Mouse (Mus musculus) brown adipose tissue, adult 24 weeks (tissue): ENCODE results near the gene 4933407L21Rik. TPM values are rescaled to one million over a fixed set of nuclear protein-coding genes. Genes with fewer than 3 reads are reported as not detected.

Experiments used
- H3K27ac ChIP-seq: fragments of 200-500 bp; replicated peaks from 2 replicates; pipeline ENCODE4 v1.5.1; 2012; ENCODE audit warnings: low read depth, mild to moderate bottlenecking, low read length
- H3K4me1 ChIP-seq: fragments of 200-500 bp; 2 replicates; pipeline ENCODE4 v1.6.1; 2012; ENCODE audit warnings: low read length, mixed read lengths; ENCODE audit not compliant: control insufficient read depth, insufficient read depth, insufficient read length
- H3K4me3 ChIP-seq: fragments of 200-500 bp; 2 replicates; pipeline ENCODE4 v1.5.1; 2012; ENCODE audit warnings: low read depth, mild to moderate bottlenecking, low read length, moderate library complexity; ENCODE audit not compliant: insufficient read depth
- polyA plus RNA-seq: library from polyadenylated mRNA; stranded (reverse); fragments of >200 nt; gene quantifications from 2 replicates; pipeline ENCODE4 v1.2.4, GENCODE M21; 2012; ENCODE audit not compliant: missing spikeins, insufficient read depth, insufficient read length

The 4933407L21Rik gene
- polyA plus RNA-seq, 1 experiment: not detected

- Histone ChIP-seq H3K27ac (no peak overlapping the region), H3K4me3 (no peak overlapping the region), H3K4me1 (peaks cover 3% of the 10 kb centered on the region; the same call in 1 of the 2 replicates)
Observed at GRCm38 (mm10) chr1:85933631-85934465, 5.6 kb downstream of the 4933407L21Rik start.

GRCm38 (mm10) chr1:85934560-85934959 lies 6.3 kb downstream of the 4933407L21Rik start:
- no peak overlapping the region for H3K27ac ChIP-seq
- no peak overlapping the region for H3K4me3 ChIP-seq
- H3K4me1 ChIP-seq: peaks cover 3% of the 10 kb centered on the region; the same call in 1 of the 2 replicates

GRCm38 (mm10) chr1:85935148-85935852 lies 7.0 kb downstream of the 4933407L21Rik start:
- H3K27ac ChIP-seq: no peak overlapping the region
- H3K4me3 ChIP-seq: no peak overlapping the region
- H3K4me1 ChIP-seq: peaks cover 3% of the 10 kb centered on the region; the same call in 1 of the 2 replicates

- Histone ChIP-seq H3K4me3 (no peak overlapping the region), H3K27ac (no peak overlapping the region), H3K4me1 (peaks cover 3% of the 10 kb centered on the region; the same call in 1 of the 2 replicates)
Observed at GRCm38 (mm10) chr1:85936265-85936664, 8.0 kb downstream of the 4933407L21Rik start.

GRCm38 (mm10) chr1:85937323-85937722 lies 9.0 kb downstream of the 4933407L21Rik start:
- H3K4me1 ChIP-seq: peaks cover 3% of the 10 kb centered on the region; the same call in 1 of the 2 replicates
- no peak overlapping the region for H3K27ac ChIP-seq
- no peak overlapping the region for H3K4me3 ChIP-seq

GRCm38 (mm10) chr1:85942318-85942717 lies 14.0 kb downstream of the 4933407L21Rik start:
- Histone ChIP-seq H3K4me1 (no peaks in the 10 kb centered on the region), H3K27ac (no peak overlapping the region), H3K4me3 (no peak overlapping the region)

- H3K4me3 ChIP-seq: no peak overlapping the region
- no peak overlapping the region for H3K27ac ChIP-seq
- H3K4me1 ChIP-seq: no peaks in the 10 kb centered on the region
Observed at GRCm38 (mm10) chr1:85949085-85949684, 20.9 kb downstream of the 4933407L21Rik start.

- H3K4me1 ChIP-seq: no peaks in the 10 kb centered on the region
- H3K4me3 ChIP-seq: no peak overlapping the region
- H3K27ac ChIP-seq: no peak overlapping the region
Observed at GRCm38 (mm10) chr1:85955150-85955549, 26.9 kb downstream of the 4933407L21Rik start.

- Histone ChIP-seq H3K27ac (no peak overlapping the region), H3K4me3 (no peak overlapping the region), H3K4me1 (no peaks in the 10 kb centered on the region)
Observed at GRCm38 (mm10) chr1:85957290-85957689, 29.0 kb downstream of the 4933407L21Rik start.

- Histone ChIP-seq H3K27ac (no peak overlapping the region), H3K4me1 (no peaks in the 10 kb centered on the region), H3K4me3 (no peak overlapping the region)
Observed at GRCm38 (mm10) chr1:85957942-85958619, 29.8 kb downstream of the 4933407L21Rik start.

- Histone ChIP-seq H3K4me1 (no peaks in the 10 kb centered on the region), H3K4me3 (no peak overlapping the region), H3K27ac (no peak overlapping the region)
Observed at GRCm38 (mm10) chr1:85959129-85959888, 31.0 kb downstream of the 4933407L21Rik start.

GRCm38 (mm10) chr1:85959889-85960276 lies 31.6 kb downstream of the 4933407L21Rik start:
- Histone ChIP-seq H3K4me1 (no peaks in the 10 kb centered on the region), H3K4me3 (no peak overlapping the region), H3K27ac (no peak overlapping the region)

- H3K27ac ChIP-seq: no peak within 1 kb of the TSS
- no peaks in the 10 kb centered on the region for H3K4me1 ChIP-seq
- H3K4me3 ChIP-seq: no peak within 1 kb of the TSS
Observed at GRCm38 (mm10) chr1:85960873-85961272, 32.6 kb downstream of the 4933407L21Rik start, which contains the start of gene Gpr55. Gpr55 (minus strand) TSS chr1:85961007.

GRCm38 (mm10) chr1:85962081-85962480 lies 33.8 kb downstream of the 4933407L21Rik start:
- Histone ChIP-seq H3K4me3 (no peak overlapping the region), H3K4me1 (no peaks in the 10 kb centered on the region), H3K27ac (no peak overlapping the region)
